Mouse (Mus musculus) CD4-positive, CD25-positive, alpha-beta regulatory T cell, adult 9 weeks (primary cell): ENCODE results near the gene Gphb5. TPM values are rescaled to one million over a fixed set of nuclear protein-coding genes. Genes with fewer than 3 reads are reported as not detected.

Experiments used
- polyA plus RNA-seq: library from polyadenylated mRNA; unstranded; fragments of 100-300 nt; shearing (Covaris generic); gene quantifications from one replicate; pipeline ENCODE4 v1.2.1, GENCODE M21; 2017

Gene Gphb5
- not detected for polyA plus RNA-seq

DNA sequence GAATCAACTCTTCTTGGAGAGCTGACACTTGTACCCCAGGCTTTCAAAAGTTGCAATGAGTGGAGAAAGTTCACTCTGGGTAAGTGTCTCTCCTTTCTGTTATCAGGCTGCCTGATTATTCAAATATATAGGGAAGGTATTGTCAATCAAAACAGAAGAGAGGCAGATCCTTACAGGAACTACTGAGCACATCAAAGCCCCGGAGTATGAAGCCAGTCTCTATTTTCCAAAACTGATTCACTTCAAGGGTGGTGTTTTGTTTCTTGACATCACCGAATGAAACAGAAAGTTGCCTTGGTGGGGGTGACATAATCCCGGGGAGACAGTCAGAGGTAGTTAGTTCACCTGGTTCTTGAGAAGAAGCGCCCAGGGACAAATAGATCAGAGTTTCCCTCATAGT is at the start of gene Gphb5:
TSS of gene Gphb5 (minus strand) at position 101 of the 400 bp plus-strand sequence.

Other genes starting within 250 kb of the Gphb5 start
- gene Kcnh5, start 239.4 kb downstream of the Gphb5 start, polyA plus RNA-seq, result not detected
- gene Rhoj, start 108.5 kb downstream of the Gphb5 start, polyA plus RNA-seq, result 0.40 TPM
- gene Ppp2r5e, start 179.5 kb upstream of the Gphb5 start, polyA plus RNA-seq, result 3.6 TPM